Mouse (Mus musculus): ENCODE measurements around the gene Zfp189. TPM values are rescaled to one million over a fixed set of nuclear protein-coding genes. Genes with fewer than 3 reads are reported as not detected.

Gene Zfp189
- polyA plus RNA-seq, 2 experiments: 5.8 to 10.4 TPM

GRCm38 (mm10) chr4:49547544-49548219 lies 26.7 kb downstream of the Zfp189 start:
- Histone ChIP-seq H3K27ac (replicated peaks; ENCODE audit: low read depth, low read length) (no peak overlapping the region), H3K4me1 (ENCODE audit: control insufficient read depth, insufficient read depth, low read length) (no peaks in the 10 kb centered on the region), H3K36me3 (ENCODE audit: control insufficient read depth, insufficient read depth, low read length) (no peaks in the 10 kb centered on the region), H3K27me3 (ENCODE audit: control insufficient read depth, insufficient read depth, low read length) (no peaks in the 10 kb centered on the region), H3K9ac (ENCODE audit: low read depth, low read length, severe bottlenecking) (no peak overlapping the region), H3K4me3 (replicated peaks; ENCODE audit: low read length) (no peak overlapping the region), H3K9me3 (ENCODE audit: control insufficient read depth, low read length) (no peaks in the 10 kb centered on the region), H3K4me2 (replicated peaks; ENCODE audit: low read depth, low read length, severe bottlenecking) (no peak overlapping the region)
- ATAC-seq (ENCODE audit: low FRiP score, low read depth) (no peak), DNase-seq (ENCODE audit: low spot score) (no peak)
- WGBS: 83% methylated on average over 7 of the region's 7 CpGs
- no peak for TF ChIP-seq POLR2A (IDR thresholded peaks at IDR 0.05; ENCODE audit: borderline replicate concordance, extremely low read depth, insufficient read depth, insufficient read length)

- no peaks in the 10 kb centered on the region for H3K9me3 ChIP-seq (ENCODE audit: control insufficient read depth, low read length)
- H3K4me3 ChIP-seq (replicated peaks; ENCODE audit: low read length): no peak within 1 kb of the TSS
- WGBS: 49% methylated on average over 3 of the region's 3 CpGs
- no peaks in the 10 kb centered on the region for H3K4me1 ChIP-seq (ENCODE audit: control insufficient read depth, insufficient read depth, low read length)
- no peak within 1 kb of the TSS for H3K27ac ChIP-seq (replicated peaks; ENCODE audit: low read depth, low read length)
- H3K9ac ChIP-seq (ENCODE audit: low read depth, low read length, severe bottlenecking): no peak within 1 kb of the TSS
- no peaks in the 10 kb centered on the region for H3K27me3 ChIP-seq (ENCODE audit: control insufficient read depth, insufficient read depth, low read length)
- no peak for DNase-seq (ENCODE audit: low spot score)
- TF ChIP-seq POLR2A (IDR thresholded peaks at IDR 0.05; ENCODE audit: borderline replicate concordance, extremely low read depth, insufficient read depth, insufficient read length): no peak
- no peaks in the 10 kb centered on the region for H3K36me3 ChIP-seq (ENCODE audit: control insufficient read depth, insufficient read depth, low read length)
- H3K4me2 ChIP-seq (replicated peaks; ENCODE audit: low read depth, low read length, severe bottlenecking): no peak within 1 kb of the TSS
- ATAC-seq (ENCODE audit: low FRiP score, low read depth): no peak
Observed at GRCm38 (mm10) chr4:49549383-49549782, 28.4 kb downstream of the Zfp189 start, which contains the start of gene Aldob. Gene Aldob, minus strand, starts transcription at chr4:49549546.

- no peak overlapping the region for H3K9ac ChIP-seq (ENCODE audit: low read depth, low read length, severe bottlenecking)
- ATAC-seq (ENCODE audit: low FRiP score, low read depth) (no peak), DNase-seq (ENCODE audit: low spot score) (no peak)
- H3K27ac ChIP-seq (replicated peaks; ENCODE audit: low read depth, low read length): no peak overlapping the region
- no peak overlapping the region for H3K4me3 ChIP-seq (replicated peaks; ENCODE audit: low read length)
- WGBS: 69% methylated on average over 5 of the region's 5 CpGs
- no peak overlapping the region for H3K4me2 ChIP-seq (replicated peaks; ENCODE audit: low read depth, low read length, severe bottlenecking)
- H3K9me3 ChIP-seq (ENCODE audit: control insufficient read depth, low read length): no peaks in the 10 kb centered on the region
- H3K36me3 ChIP-seq (ENCODE audit: control insufficient read depth, insufficient read depth, low read length): no peaks in the 10 kb centered on the region
- no peaks in the 10 kb centered on the region for H3K4me1 ChIP-seq (ENCODE audit: control insufficient read depth, insufficient read depth, low read length)
- no peaks in the 10 kb centered on the region for H3K27me3 ChIP-seq (ENCODE audit: control insufficient read depth, insufficient read depth, low read length)
- no peak for TF ChIP-seq POLR2A (IDR thresholded peaks at IDR 0.05; ENCODE audit: borderline replicate concordance, extremely low read depth, insufficient read depth, insufficient read length)
Observed at GRCm38 (mm10) chr4:49553380-49553779, 32.4 kb downstream of the Zfp189 start.

- WGBS: 100% methylated on average over 7 of the region's 7 CpGs
- Histone ChIP-seq H3K4me1 (ENCODE audit: control insufficient read depth, insufficient read depth, low read length) (no peaks in the 10 kb centered on the region), H3K27ac (replicated peaks; ENCODE audit: low read depth, low read length) (no peak overlapping the region), H3K4me2 (replicated peaks; ENCODE audit: low read depth, low read length, severe bottlenecking) (no peak overlapping the region), H3K27me3 (ENCODE audit: control insufficient read depth, insufficient read depth, low read length) (no peaks in the 10 kb centered on the region), H3K36me3 (ENCODE audit: control insufficient read depth, insufficient read depth, low read length) (no peaks in the 10 kb centered on the region), H3K9ac (ENCODE audit: low read depth, low read length, severe bottlenecking) (no peak overlapping the region), H3K4me3 (replicated peaks; ENCODE audit: low read length) (no peak overlapping the region), H3K9me3 (ENCODE audit: control insufficient read depth, low read length) (no peaks in the 10 kb centered on the region)
- DNase-seq (ENCODE audit: low spot score) (no peak), ATAC-seq (ENCODE audit: low FRiP score, low read depth) (no peak)
- TF ChIP-seq POLR2A (IDR thresholded peaks at IDR 0.05; ENCODE audit: borderline replicate concordance, extremely low read depth, insufficient read depth, insufficient read length): no peak
Observed at GRCm38 (mm10) chr4:49557375-49557774, 36.4 kb downstream of the Zfp189 start.

DNA sequence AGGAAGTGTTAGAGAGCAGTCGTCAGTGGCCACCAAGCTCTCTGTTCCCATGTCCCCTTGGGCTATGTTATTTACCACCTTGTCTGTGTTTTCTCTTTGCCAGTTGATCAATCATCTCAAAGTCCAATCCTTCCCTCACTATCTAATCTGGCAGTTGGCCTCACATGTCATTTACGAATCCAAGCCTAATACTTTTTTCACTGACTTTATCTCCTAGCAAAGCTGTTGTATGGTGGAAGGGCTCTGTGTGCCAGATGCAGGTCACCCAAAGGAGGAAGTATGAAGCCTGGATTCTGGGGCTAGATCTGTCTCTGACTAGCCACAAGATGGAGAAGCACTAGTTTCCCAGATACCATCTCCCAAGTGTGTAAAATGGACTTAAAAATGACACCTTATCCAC lies 37.2 kb downstream of the Zfp189 start:
- ATAC-seq (ENCODE audit: low FRiP score, low read depth) (no peak), DNase-seq (ENCODE audit: low spot score) (no peak)
- WGBS: 66% methylated on average over 2 of the region's 2 CpGs
- Histone ChIP-seq H3K9me3 (ENCODE audit: control insufficient read depth, low read length) (no peaks in the 10 kb centered on the region), H3K36me3 (ENCODE audit: control insufficient read depth, insufficient read depth, low read length) (no peaks in the 10 kb centered on the region), H3K4me1 (ENCODE audit: control insufficient read depth, insufficient read depth, low read length) (no peaks in the 10 kb centered on the region), H3K4me3 (replicated peaks; ENCODE audit: low read length) (no peak overlapping the region), H3K9ac (ENCODE audit: low read depth, low read length, severe bottlenecking) (no peak overlapping the region), H3K27ac (replicated peaks; ENCODE audit: low read depth, low read length) (no peak overlapping the region), H3K27me3 (ENCODE audit: control insufficient read depth, insufficient read depth, low read length) (no peaks in the 10 kb centered on the region), H3K4me2 (replicated peaks; ENCODE audit: low read depth, low read length, severe bottlenecking) (no peak overlapping the region)
- no peak for TF ChIP-seq POLR2A (IDR thresholded peaks at IDR 0.05; ENCODE audit: borderline replicate concordance, extremely low read depth, insufficient read depth, insufficient read length)
